Mouse (Mus musculus) MEL (cell line): ENCODE measurements around the gene Hspa12a. TPM values are rescaled to one million over a fixed set of nuclear protein-coding genes. Genes with fewer than 3 reads are reported as not detected.

Experiments
- DNase-seq: peaks from one replicate; pipeline ENCODE4 v3.0.0; 2011; ENCODE audit warnings: low read depth, low spot score
- H3K27ac ChIP-seq: 2 replicates; pipeline ENCODE4 v1.5.1; 2012; ENCODE audit warnings: low read depth, mild to moderate bottlenecking, control low read depth, low read length, moderate library complexity; ENCODE audit not compliant: control insufficient read depth
- H3K27me3 ChIP-seq, 2 experiments: fragments of 150-350 bp in 1 of 2; sonication (generic) in 1 of 2; 2 replicates each; pipeline ENCODE4 v1.6.1; 2012; ENCODE audit warnings: low read length in 2 of 2, mild to moderate bottlenecking in 2 of 2, improper control_type of control experiment in 1 of 2, moderate library complexity in 1 of 2; ENCODE audit not compliant: insufficient read depth in 2 of 2, control insufficient read depth in 1 of 2
- H3K36me3 ChIP-seq, 2 experiments: 2 replicates each; pipeline ENCODE4 v1.6.1; 2012 to 2014; ENCODE audit warnings: low read length in 2 of 2, improper control_type of control experiment in 1 of 2, inconsistent platforms in 1 of 2, mild to moderate bottlenecking in 1 of 2; ENCODE audit not compliant: insufficient read depth in 2 of 2, control insufficient read depth in 1 of 2
- H3K4me1 ChIP-seq, 2 experiments: fragments of 150-350 bp in 1 of 2; sonication (generic) in 1 of 2; 2 replicates each; pipeline ENCODE4 v1.6.1; 2012; ENCODE audit warnings: low read length in 2 of 2, improper control_type of control experiment in 1 of 2, mild to moderate bottlenecking in 1 of 2; ENCODE audit not compliant: insufficient read depth in 2 of 2, control insufficient read depth in 1 of 2
- H3K4me3 ChIP-seq, 2 experiments: fragments of 150-350 bp in 1 of 2; sonication (generic) in 1 of 2; 2 replicates each; pipeline ENCODE4 v1.5.1; 2012; ENCODE audit warnings: low read depth in 2 of 2, low read length in 2 of 2, mild to moderate bottlenecking in 2 of 2, moderate library complexity in 2 of 2, control low read depth in 1 of 2, improper control_type of control experiment in 1 of 2; ENCODE audit not compliant: control insufficient read depth in 1 of 2, insufficient read depth in 1 of 2
- H3K79me2 ChIP-seq: 2 replicates; pipeline ENCODE4 v1.6.1; 2012; ENCODE audit warnings: mild to moderate bottlenecking, low read length, moderate library complexity; ENCODE audit not compliant: control insufficient read depth, poor library complexity, insufficient read depth
- H3K9ac ChIP-seq: 2 replicates; pipeline ENCODE4 v1.6.1; 2012; ENCODE audit warnings: low read depth, mild to moderate bottlenecking, control low read depth, low read length, moderate library complexity; ENCODE audit not compliant: control insufficient read depth, poor library complexity, severe bottlenecking
- H3K9me3 ChIP-seq: fragments of 150-350 bp; sonication (generic); replicated peaks from 2 replicates; pipeline ENCODE4 v1.6.1; 2012; ENCODE audit warnings: mild to moderate bottlenecking, low read length, improper control_type of control experiment, moderate library complexity; ENCODE audit not compliant: insufficient read depth
- CTCF ChIP-seq, 3 experiments: IDR thresholded peaks in 2 of 3; conservative IDR thresholded peaks in 1 of 3; 2 replicates each; pipeline ENCODE4 v1.5.1; 2011 to 2012; ENCODE audit warnings: low read length in 3 of 3, low read depth in 2 of 3, mild to moderate bottlenecking in 2 of 3, improper control_type of control experiment in 1 of 3, inconsistent platforms in 1 of 3, mixed read lengths in 1 of 3, moderate library complexity in 1 of 3; ENCODE audit not compliant: control insufficient read depth in 1 of 3, insufficient read depth in 1 of 3, poor library complexity in 1 of 3, severe bottlenecking in 1 of 3
- E2F4 ChIP-seq: IDR thresholded peaks from 2 replicates; pipeline ENCODE4 v1.6.1; 2011; ENCODE audit warnings: low read depth, low read length, improper control_type of control experiment, borderline replicate concordance
- EP300 ChIP-seq, 2 experiments: IDR thresholded peaks; 2 replicates each; pipeline ENCODE4 v1.6.1; 2011; ENCODE audit warnings: improper control_type of control experiment in 2 of 2, low read length in 2 of 2, low read depth in 1 of 2, mild to moderate bottlenecking in 1 of 2
- GABPA ChIP-seq: IDR thresholded peaks from 2 replicates; pipeline ENCODE4 v1.6.1; 2012; ENCODE audit warnings: low read depth, mild to moderate bottlenecking, inconsistent platforms, low read length, improper control_type of control experiment, moderate library complexity
- HCFC1 ChIP-seq: IDR thresholded peaks from 2 replicates; pipeline ENCODE4 v1.6.1; 2012; ENCODE audit warnings: low read depth, mild to moderate bottlenecking, inconsistent platforms, low read length, improper control_type of control experiment, moderate library complexity
- JUND ChIP-seq: IDR thresholded peaks from 2 replicates; pipeline ENCODE4 v1.6.1; 2011; ENCODE audit warnings: low read depth, mild to moderate bottlenecking, improper control_type of control experiment, low read length
- KAT2A ChIP-seq: conservative IDR thresholded peaks from 2 replicates; pipeline ENCODE4 v1.6.1; 2012; ENCODE audit warnings: low read depth, low read length, improper control_type of control experiment, inconsistent platforms
- MAX ChIP-seq: IDR thresholded peaks from 2 replicates; pipeline ENCODE4 v1.6.1; 2011; ENCODE audit warnings: low read length, improper control_type of control experiment
- MAZ ChIP-seq: IDR thresholded peaks from 2 replicates; pipeline ENCODE4 v1.6.1; 2012; ENCODE audit warnings: low read depth, mild to moderate bottlenecking, inconsistent platforms, low read length, improper control_type of control experiment
- MEF2A ChIP-seq: IDR thresholded peaks from 2 replicates; pipeline ENCODE4 v1.6.1; 2014; ENCODE audit warnings: low read depth, mild to moderate bottlenecking, inconsistent platforms, low read length, improper control_type of control experiment; ENCODE audit not compliant: poor library complexity, insufficient replicate concordance, severe bottlenecking; ENCODE audit errors: extremely low read depth
- MXI1 ChIP-seq: IDR thresholded peaks from 2 replicates; pipeline ENCODE4 v1.6.1; 2011; ENCODE audit warnings: mild to moderate bottlenecking, low read depth, low read length, improper control_type of control experiment
- MYC ChIP-seq: IDR thresholded peaks from 2 replicates; pipeline ENCODE4 v1.6.1; 2011; ENCODE audit warnings: low read depth, mild to moderate bottlenecking, low read length, improper control_type of control experiment, moderate library complexity
- NELFE ChIP-seq: IDR thresholded peaks from 2 replicates; pipeline ENCODE4 v1.6.1; 2011; ENCODE audit warnings: low read depth, low read length, improper control_type of control experiment
- POLR2AphosphoS2 ChIP-seq: IDR thresholded peaks from 2 replicates; pipeline ENCODE4 v1.6.1; 2011; ENCODE audit warnings: low read length, improper control_type of control experiment
- SIN3A ChIP-seq: IDR thresholded peaks from 2 replicates; pipeline ENCODE4 v1.6.1; 2012; ENCODE audit warnings: low read length, improper control_type of control experiment, inconsistent platforms
- SMC3 ChIP-seq: IDR thresholded peaks from 2 replicates; pipeline ENCODE4 v1.6.1; 2011; ENCODE audit warnings: low read depth, low read length, improper control_type of control experiment
- TAL1 ChIP-seq: IDR thresholded peaks from 2 replicates; pipeline ENCODE4 v1.6.1; 2012; ENCODE audit warnings: mild to moderate bottlenecking, inconsistent platforms, low read length, moderate library complexity, mixed read lengths
- TBP ChIP-seq: IDR thresholded peaks from 2 replicates; pipeline ENCODE4 v1.8.0; 2011; ENCODE audit warnings: low read depth, low read length, improper control_type of control experiment
- TCF12 ChIP-seq: IDR thresholded peaks from 2 replicates; pipeline ENCODE4 v1.6.1; 2014; ENCODE audit warnings: low read depth, mild to moderate bottlenecking, inconsistent platforms, low read length, improper control_type of control experiment, moderate library complexity
- UBTF ChIP-seq: IDR thresholded peaks from 2 replicates; pipeline ENCODE4 v1.6.1; 2012; ENCODE audit warnings: low read depth, mild to moderate bottlenecking, inconsistent platforms, low read length, improper control_type of control experiment, moderate library complexity, borderline replicate concordance; ENCODE audit not compliant: insufficient read depth
- USF2 ChIP-seq, 2 experiments: IDR thresholded peaks; 2 replicates each; pipeline ENCODE4 v1.6.1; 2011 to 2012; ENCODE audit warnings: improper control_type of control experiment in 2 of 2, low read length in 2 of 2, borderline replicate concordance in 1 of 2, inconsistent platforms in 1 of 2, low read depth in 1 of 2, mild to moderate bottlenecking in 1 of 2; ENCODE audit not compliant: insufficient read depth in 1 of 2
- ZC3H11A ChIP-seq: IDR thresholded peaks from 2 replicates; pipeline ENCODE4 v1.6.1; 2012; ENCODE audit warnings: low read depth, mild to moderate bottlenecking, inconsistent platforms, low read length, improper control_type of control experiment
- ZKSCAN1 ChIP-seq: IDR thresholded peaks from 2 replicates; pipeline ENCODE4 v1.6.1; 2012; ENCODE audit warnings: low read depth, mild to moderate bottlenecking, inconsistent platforms, low read length, improper control_type of control experiment, moderate library complexity
- polyA plus RNA-seq, 2 experiments: library from polyadenylated mRNA; stranded (reverse) in 1 of 2; unstranded in 1 of 2; fragments of >175 nt in 1 of 2; fragments of >200 nt in 1 of 2; gene quantifications; 2 replicates each; pipeline versions ENCODE4 v1.2.1 to v1.2.4; 2012; ENCODE audit warnings: low replicate concordance in 2 of 2, low read depth in 1 of 2; ENCODE audit not compliant: insufficient read length in 2 of 2, insufficient read depth in 1 of 2, missing spikeins in 1 of 2
- total RNA-seq: library from RNA; depleted of rRNA; stranded (reverse); fragments of 300-350 nt; gene quantifications from 2 replicates; pipeline ENCODE4 v1.2.3, GENCODE M21; 2012

The Hspa12a gene
- total and polyA plus RNA-seq, 3 experiments: not detected

GRCm38 (mm10) chr19:58827656-58828055, 115.8 kb downstream of the Hspa12a start:
- H3K79me2 ChIP-seq: no peaks in the 10 kb centered on the region
- TF ChIP-seq MAZ: no peak
- TF ChIP-seq EP300 (IDR thresholded peaks at IDR 0.05; ENCODE audit: low read depth in 1 of 2, low read length in 2 of 2): no peak
- TF ChIP-seq UBTF: no peak
- TF ChIP-seq POLR2AphosphoS2: no peak
- TF ChIP-seq NELFE: no peak
- TF ChIP-seq HCFC1: no peak
- no peak for TF ChIP-seq KAT2A
- no peak for TF ChIP-seq SMC3
- TF ChIP-seq MEF2A: no peak
- TF ChIP-seq ZC3H11A: no peak
- no peak for TF ChIP-seq TCF12
- TF ChIP-seq GABPA: no peak
- no peak for TF ChIP-seq USF2 (IDR thresholded peaks at IDR 0.05; ENCODE audit: borderline replicate concordance in 1 of 2, insufficient read depth in 1 of 2, low read depth in 1 of 2, low read length in 2 of 2)
- TF ChIP-seq, all 39 proteins: peak for 0
- DNase-seq: no peak
- Histone ChIP-seq H3K4me1 (no peaks in the 10 kb centered on the region), H3K36me3 (no peaks in the 10 kb centered on the region), H3K27ac (no peak overlapping the region), H3K27me3 (no peaks in the 10 kb centered on the region), H3K9ac (no peak overlapping the region), H3K9me3 (no peaks in the 10 kb centered on the region), H3K4me3 (no peak overlapping the region)

GRCm38 (mm10) chr19:58824316-58824715, 119.1 kb downstream of the Hspa12a start:
- no peaks in the 10 kb centered on the region for H3K4me1 ChIP-seq
- TF ChIP-seq TBP: no peak
- TF ChIP-seq TCF12: no peak
- TF ChIP-seq NELFE: no peak
- TF ChIP-seq UBTF: no peak
- no peak for TF ChIP-seq E2F4
- TF ChIP-seq KAT2A: no peak
- TF ChIP-seq MXI1: no peak
- TF ChIP-seq CTCF (IDR thresholded peaks at IDR 0.05 in 2 of 3, conservative IDR thresholded peaks at IDR 0.05 in 1 of 3; ENCODE audit: control insufficient read depth in 1 of 3, insufficient read depth in 1 of 3, low read depth in 2 of 3, low read length in 3 of 3, poor library complexity in 1 of 3, severe bottlenecking in 1 of 3): no peak
- TF ChIP-seq HCFC1: no peak
- TF ChIP-seq MYC: no peak
- TF ChIP-seq ZKSCAN1: no peak
- no peak for TF ChIP-seq MAZ
- no peak for TF ChIP-seq JUND
- no peak for TF ChIP-seq MAX
- TF ChIP-seq SIN3A: no peak
- no peak for TF ChIP-seq TAL1
- H3K9ac ChIP-seq: no peak overlapping the region
- H3K9me3 ChIP-seq: no peaks in the 10 kb centered on the region
- H3K27ac ChIP-seq: no peak overlapping the region
- H3K79me2 ChIP-seq: no peaks in the 10 kb centered on the region
- H3K4me3 ChIP-seq: no peak overlapping the region
- no peak for DNase-seq
- no peaks in the 10 kb centered on the region for H3K27me3 ChIP-seq
- H3K36me3 ChIP-seq: no peaks in the 10 kb centered on the region
